Mouse (Mus musculus): ENCODE results near the gene Methig1. TPM values are rescaled to one million over a fixed set of nuclear protein-coding genes. Genes with fewer than 3 reads are reported as not detected.
"Not testable (repeated sequence)": the region's sequence is repeated elsewhere in the genome, so short reads cannot be mapped to it uniquely, and the experiment has no call there.

Methig1 gene
- polyA plus RNA-seq, 1 experiment from 2014 or later = 0.13 TPM

DNA sequence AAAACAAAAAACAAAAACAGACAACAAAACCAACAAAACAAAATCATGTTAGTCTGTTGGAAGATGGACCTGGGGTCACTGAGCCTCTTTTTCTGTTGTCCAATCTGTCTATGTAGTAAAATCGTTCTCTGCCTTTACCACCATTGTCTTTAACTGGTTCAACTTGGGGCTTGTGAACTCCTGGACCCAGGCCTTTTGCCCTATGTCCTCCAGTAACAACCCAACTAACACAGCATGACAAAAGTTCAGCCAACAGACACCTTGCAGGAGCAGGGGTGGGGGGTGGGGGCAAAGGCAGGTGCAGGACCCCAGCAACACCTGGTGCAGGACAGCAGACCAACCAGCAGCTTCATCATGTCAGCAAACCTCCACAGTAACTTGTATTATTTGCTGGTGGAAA, 33.1 kb upstream of the Methig1 start:
- no peak overlapping the region for H3K4me2 ChIP-seq (ENCODE audit: low read depth, low read length)
- H3K9ac ChIP-seq (ENCODE audit: low read depth, low read length) = no peak overlapping the region
- no peak for ATAC-seq (ENCODE audit: low read depth)
- H3K36me3 ChIP-seq (ENCODE audit: control insufficient read depth, insufficient read depth) = no peaks in the 10 kb centered on the region
- no peaks in the 10 kb centered on the region for H3K9me3 ChIP-seq (replicated peaks; ENCODE audit: control insufficient read depth, low read length)
- H3K27me3 ChIP-seq (ENCODE audit: control insufficient read depth, insufficient read depth, low read depth, low read length) = no peaks in the 10 kb centered on the region
- 50% methylated on average over 1 of the region's 1 CpGs for WGBS (ENCODE audit: insufficient replicate concordance)
- H3K27ac ChIP-seq (ENCODE audit: low read length) = peak overlapping the region; percentile 60
- H3K4me3 ChIP-seq (ENCODE audit: low read depth, low read length) = no peak overlapping the region
- H3K4me1 ChIP-seq (ENCODE audit: control insufficient read depth, low read depth, low read length) = peaks cover 4% of the 10 kb centered on the region

- WGBS (ENCODE audit: insufficient replicate concordance) = 52% methylated on average over 9 of the region's 9 CpGs
Observed at GRCm38 (mm10) chr15:100320295-100320905, 32.5 kb upstream of the Methig1 start.

GRCm38 (mm10) chr15:100321134-100321533, 31.8 kb upstream of the Methig1 start:
- Histone ChIP-seq H3K36me3 (ENCODE audit: control insufficient read depth, insufficient read depth) (no peaks in the 10 kb centered on the region), H3K27me3 (ENCODE audit: control insufficient read depth, insufficient read depth, low read depth, low read length) (no peaks in the 10 kb centered on the region), H3K27ac (ENCODE audit: low read length) (0 out of 2 replicates have a peak overlapping the region, but pooled peaks have one; percentile 2), H3K4me2 (ENCODE audit: low read depth, low read length) (no peak overlapping the region), H3K9me3 (replicated peaks; ENCODE audit: control insufficient read depth, low read length) (no peaks in the 10 kb centered on the region), H3K9ac (ENCODE audit: low read depth, low read length) (no peak overlapping the region), H3K4me1 (ENCODE audit: control insufficient read depth, low read depth, low read length) (peaks cover 4% of the 10 kb centered on the region), H3K4me3 (ENCODE audit: low read depth, low read length) (no peak overlapping the region)
- WGBS (ENCODE audit: insufficient replicate concordance) = 58% methylated on average over 5 of the region's 5 CpGs
- no peak for ATAC-seq (ENCODE audit: low read depth)

More at GRCm38 (mm10) chr15:100320295-100320905, 32.5 kb upstream of the Methig1 start:
- no peak overlapping the region for H3K9ac ChIP-seq (ENCODE audit: low read depth, low read length)
- no peak; the same call in 1 of the 2 replicates for ATAC-seq (ENCODE audit: low read depth)
- H3K4me1 ChIP-seq (ENCODE audit: control insufficient read depth, low read depth, low read length) = peaks cover 4% of the 10 kb centered on the region
- H3K27me3 ChIP-seq (ENCODE audit: control insufficient read depth, insufficient read depth, low read depth, low read length) = no peaks in the 10 kb centered on the region
- no peaks in the 10 kb centered on the region for H3K36me3 ChIP-seq (ENCODE audit: control insufficient read depth, insufficient read depth)
- no peak overlapping the region for H3K4me3 ChIP-seq (ENCODE audit: low read depth, low read length)
- no peaks in the 10 kb centered on the region for H3K9me3 ChIP-seq (replicated peaks; ENCODE audit: control insufficient read depth, low read length)
- H3K4me2 ChIP-seq (ENCODE audit: low read depth, low read length) = no peak overlapping the region
- H3K27ac ChIP-seq (ENCODE audit: low read length) = peak overlapping the region; percentile 60

- 52% methylated on average over 12 of the region's 12 CpGs for WGBS (ENCODE audit: insufficient replicate concordance)
- Histone ChIP-seq H3K36me3 (ENCODE audit: control insufficient read depth, insufficient read depth) (no peaks in the 10 kb centered on the region), H3K27ac (ENCODE audit: low read length) (no peak overlapping the region), H3K9ac (ENCODE audit: low read depth, low read length) (no peak overlapping the region), H3K27me3 (ENCODE audit: control insufficient read depth, insufficient read depth, low read depth, low read length) (no peaks in the 10 kb centered on the region), H3K4me3 (ENCODE audit: low read depth, low read length) (no peak overlapping the region), H3K4me2 (ENCODE audit: low read depth, low read length) (no peak overlapping the region), H3K4me1 (ENCODE audit: control insufficient read depth, low read depth, low read length) (peaks cover 4% of the 10 kb centered on the region), H3K9me3 (replicated peaks; ENCODE audit: control insufficient read depth, low read length) (no peaks in the 10 kb centered on the region)
- ATAC-seq (ENCODE audit: low read depth) = peak; percentile 36; the same call in 1 of the 2 replicates
Observed at GRCm38 (mm10) chr15:100324021-100324591, 28.8 kb upstream of the Methig1 start.

GRCm38 (mm10) chr15:100325235-100325634, 27.7 kb upstream of the Methig1 start:
- Histone ChIP-seq H3K36me3 (ENCODE audit: control insufficient read depth, insufficient read depth) (no peaks in the 10 kb centered on the region), H3K9ac (ENCODE audit: low read depth, low read length) (no peak overlapping the region), H3K27me3 (ENCODE audit: control insufficient read depth, insufficient read depth, low read depth, low read length) (no peaks in the 10 kb centered on the region), H3K4me1 (ENCODE audit: control insufficient read depth, low read depth, low read length) (peaks cover 1% of the 10 kb centered on the region), H3K9me3 (replicated peaks; ENCODE audit: control insufficient read depth, low read length) (no peaks in the 10 kb centered on the region), H3K4me3 (ENCODE audit: low read depth, low read length) (no peak overlapping the region), H3K27ac (ENCODE audit: low read length) (no peak overlapping the region), H3K4me2 (ENCODE audit: low read depth, low read length) (no peak overlapping the region)
- WGBS (ENCODE audit: insufficient replicate concordance) = 66% methylated on average over 3 of the region's 3 CpGs
- no peak for ATAC-seq (ENCODE audit: low read depth)

DNA sequence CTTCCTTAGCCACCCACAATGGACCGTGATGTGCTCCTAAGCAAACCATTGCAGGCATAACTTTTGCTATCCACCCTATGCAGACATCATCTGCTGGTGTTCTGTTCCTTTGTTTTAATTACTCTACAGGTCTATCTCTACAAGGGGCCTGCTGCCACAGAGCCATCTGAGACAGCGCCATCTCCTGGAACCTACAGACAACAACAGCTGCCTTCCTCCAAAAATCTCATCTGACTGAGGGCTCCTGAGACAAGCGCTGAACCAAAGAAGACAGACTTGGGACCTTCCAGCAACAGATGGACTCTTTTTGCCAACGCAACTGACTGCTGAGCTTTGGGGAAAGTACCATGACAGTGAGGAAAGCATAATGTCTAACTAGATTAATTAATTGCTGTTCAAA, 24.9 kb upstream of the Methig1 start:
- WGBS (ENCODE audit: insufficient replicate concordance) = 60% methylated on average over 3 of the region's 4 CpGs
- H3K9me3 ChIP-seq (replicated peaks; ENCODE audit: control insufficient read depth, low read length); ATAC-seq (ENCODE audit: low read depth); H3K9ac ChIP-seq (ENCODE audit: low read depth, low read length); H3K27ac ChIP-seq (ENCODE audit: low read length); H3K36me3 ChIP-seq (ENCODE audit: control insufficient read depth, insufficient read depth); H3K27me3 ChIP-seq (ENCODE audit: control insufficient read depth, insufficient read depth, low read depth, low read length); H3K4me3 ChIP-seq (ENCODE audit: low read depth, low read length); H3K4me1 ChIP-seq (ENCODE audit: control insufficient read depth, low read depth, low read length); H3K4me2 ChIP-seq (ENCODE audit: low read depth, low read length): not testable (repeated sequence)

DNA sequence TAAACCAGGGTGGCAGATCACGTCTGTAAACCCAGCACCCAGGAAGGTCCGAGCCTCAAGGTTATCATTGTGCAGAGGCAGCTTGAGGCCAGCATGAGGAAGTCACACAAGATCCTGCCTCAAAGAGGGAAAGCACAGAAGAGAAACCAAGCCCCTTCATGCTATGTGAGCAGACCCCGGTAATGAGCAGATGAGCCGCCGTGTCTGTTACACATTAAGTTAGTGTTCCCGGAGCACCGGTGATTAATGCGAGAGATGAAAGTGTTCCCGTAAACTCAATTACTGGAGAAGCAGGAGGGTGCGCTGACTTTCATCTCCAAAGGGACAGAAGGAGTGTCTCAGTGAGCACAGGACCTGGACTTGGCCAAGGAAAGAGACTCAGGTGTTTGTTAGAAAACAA, 23.6 kb upstream of the Methig1 start:
- not testable (repeated sequence) for H3K4me3 ChIP-seq (ENCODE audit: low read depth, low read length); ATAC-seq (ENCODE audit: low read depth); H3K36me3 ChIP-seq (ENCODE audit: control insufficient read depth, insufficient read depth); H3K27me3 ChIP-seq (ENCODE audit: control insufficient read depth, insufficient read depth, low read depth, low read length); H3K4me2 ChIP-seq (ENCODE audit: low read depth, low read length); H3K9ac ChIP-seq (ENCODE audit: low read depth, low read length); H3K4me1 ChIP-seq (ENCODE audit: control insufficient read depth, low read depth, low read length); H3K9me3 ChIP-seq (replicated peaks; ENCODE audit: control insufficient read depth, low read length); H3K27ac ChIP-seq (ENCODE audit: low read length)
- 84% methylated on average over 10 of the region's 10 CpGs for WGBS (ENCODE audit: insufficient replicate concordance)

GRCm38 (mm10) chr15:100330739-100331138, 22.2 kb upstream of the Methig1 start:
- 71% methylated on average over 7 of the region's 7 CpGs for WGBS (ENCODE audit: insufficient replicate concordance)
- no peak overlapping the region for H3K4me2 ChIP-seq (ENCODE audit: low read depth, low read length)
- no peaks in the 10 kb centered on the region for H3K27me3 ChIP-seq (ENCODE audit: control insufficient read depth, insufficient read depth, low read depth, low read length)
- ATAC-seq (ENCODE audit: low read depth) = no peak
- H3K4me1 ChIP-seq (ENCODE audit: control insufficient read depth, low read depth, low read length) = no peaks in the 10 kb centered on the region
- H3K9ac ChIP-seq (ENCODE audit: low read depth, low read length) = no peak overlapping the region
- no peak overlapping the region for H3K27ac ChIP-seq (ENCODE audit: low read length)
- no peaks in the 10 kb centered on the region for H3K9me3 ChIP-seq (replicated peaks; ENCODE audit: control insufficient read depth, low read length)
- no peak overlapping the region for H3K4me3 ChIP-seq (ENCODE audit: low read depth, low read length)
- H3K36me3 ChIP-seq (ENCODE audit: control insufficient read depth, insufficient read depth) = no peaks in the 10 kb centered on the region

DNA sequence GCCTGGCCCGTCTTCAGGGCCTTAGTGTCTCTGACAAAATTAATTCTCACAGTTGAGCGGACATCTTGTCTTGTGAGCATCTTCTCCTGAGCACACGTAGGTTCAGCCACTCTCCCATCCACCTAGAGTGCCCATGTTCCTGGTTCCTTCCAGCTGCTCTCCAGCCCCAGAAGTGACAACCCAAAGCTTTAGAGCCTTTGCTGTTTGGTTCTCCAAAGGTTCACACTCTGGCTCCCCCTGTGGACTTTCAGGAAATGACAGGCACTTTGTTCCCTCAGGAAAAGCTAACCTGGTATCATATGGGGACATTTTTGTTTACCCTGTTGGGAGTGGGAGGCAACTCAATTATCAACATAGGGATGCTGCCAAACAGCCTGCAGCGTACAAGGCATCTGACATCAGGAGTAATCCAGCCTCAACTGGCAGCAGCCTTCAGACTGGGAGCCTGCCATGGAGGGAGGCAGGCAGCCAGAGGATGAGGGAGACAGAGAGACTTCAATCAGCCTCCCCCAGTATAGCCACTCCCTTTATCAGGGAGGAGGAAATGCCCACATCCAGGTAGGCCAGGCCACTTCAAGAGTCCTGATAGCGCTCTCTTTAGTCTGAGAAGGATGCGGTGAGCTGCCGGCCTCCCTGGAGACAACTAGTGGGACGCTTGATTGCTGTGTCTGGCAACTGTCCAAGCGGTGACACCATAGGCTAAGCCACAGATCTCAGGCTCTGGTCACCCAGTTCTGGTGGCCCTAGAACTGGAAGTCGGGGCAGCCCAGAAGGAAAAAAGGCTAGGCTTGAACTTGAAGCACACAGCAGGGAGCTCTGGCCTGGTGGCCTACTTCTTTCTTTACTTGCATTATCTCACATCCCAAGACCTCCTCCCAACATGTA, 20.6 kb upstream of the Methig1 start:
- 20% methylated on average over 2 of the region's 10 CpGs for WGBS (ENCODE audit: insufficient replicate concordance)
- H3K27me3 ChIP-seq (ENCODE audit: control insufficient read depth, insufficient read depth, low read depth, low read length); H3K4me3 ChIP-seq (ENCODE audit: low read depth, low read length); H3K4me2 ChIP-seq (ENCODE audit: low read depth, low read length); H3K4me1 ChIP-seq (ENCODE audit: control insufficient read depth, low read depth, low read length); H3K27ac ChIP-seq (ENCODE audit: low read length); ATAC-seq (ENCODE audit: low read depth); H3K36me3 ChIP-seq (ENCODE audit: control insufficient read depth, insufficient read depth); H3K9ac ChIP-seq (ENCODE audit: low read depth, low read length); H3K9me3 ChIP-seq (replicated peaks; ENCODE audit: control insufficient read depth, low read length): not testable (repeated sequence)

Data from liver, embryonic 16.5 days (tissue).